Mouse (Mus musculus): ENCODE results near the gene Pvrig.

The Pvrig gene

DNA sequence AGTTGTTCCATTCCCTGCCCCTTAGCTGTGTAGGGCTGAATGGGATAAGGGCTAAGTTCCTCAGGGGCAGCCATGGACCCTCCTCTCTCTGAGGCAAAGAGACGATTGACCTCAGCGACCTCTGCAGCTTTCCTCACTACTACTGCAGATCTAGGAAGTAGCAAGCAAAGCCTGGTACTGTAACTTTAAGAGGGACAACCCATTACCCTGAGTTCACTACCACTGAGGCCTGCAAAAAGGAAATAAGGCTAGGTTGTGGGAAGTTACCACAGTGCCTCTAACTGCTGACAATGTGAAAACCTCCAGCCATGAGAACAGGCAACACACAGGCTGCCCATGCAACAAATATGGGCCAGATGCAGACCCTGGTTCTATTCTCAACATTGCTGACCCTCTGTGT, at the start of gene Pvrig:
Pvrig (plus strand) TSS at position 301 of the 400 bp plus-strand sequence.
- 85% methylated on average over 2 of the region's 2 CpGs for WGBS

DNA sequence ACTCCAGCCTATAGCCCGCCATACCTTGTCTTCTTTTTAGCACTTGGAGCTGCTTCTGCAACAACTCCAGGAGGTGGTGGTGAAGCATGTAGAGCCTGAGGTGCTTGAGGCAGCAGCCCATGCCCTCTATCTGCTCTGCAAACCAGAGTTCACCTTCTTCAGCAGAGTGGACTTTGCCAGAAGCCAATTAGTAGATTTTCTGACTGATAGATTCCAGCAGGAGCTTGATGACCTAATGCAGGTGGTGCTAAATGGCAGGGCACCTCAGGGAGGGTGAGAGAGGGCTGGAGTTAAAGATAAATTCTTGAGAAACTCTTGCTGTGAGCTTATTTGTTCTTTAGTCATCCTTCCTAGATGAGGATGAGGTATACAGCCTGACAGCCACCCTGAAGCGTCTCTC, 42.1 kb upstream of the Pvrig start:
- WGBS: 94% methylated on average over 2 of the region's 2 CpGs

DNA sequence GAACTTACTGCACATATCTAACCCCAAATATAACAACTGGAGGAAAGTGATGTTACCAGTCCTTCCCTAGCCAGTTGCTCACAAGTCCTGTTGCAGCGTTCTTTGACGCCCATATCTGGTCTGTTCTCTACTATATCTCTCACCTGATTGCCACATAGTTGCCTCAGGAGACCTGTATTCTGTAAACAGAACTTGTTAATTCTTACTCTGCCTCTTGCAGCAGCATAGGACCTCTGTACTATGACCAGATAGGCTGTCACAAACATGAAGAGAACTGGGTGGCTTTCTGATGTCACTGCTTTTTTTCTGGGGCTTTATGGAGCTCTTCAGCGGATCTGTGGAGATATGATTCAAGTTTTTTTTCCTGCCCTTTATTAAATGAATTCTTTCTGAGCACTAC, 29.0 kb upstream of the Pvrig start:
- WGBS: 92% methylated on average over 3 of the region's 3 CpGs

DNA sequence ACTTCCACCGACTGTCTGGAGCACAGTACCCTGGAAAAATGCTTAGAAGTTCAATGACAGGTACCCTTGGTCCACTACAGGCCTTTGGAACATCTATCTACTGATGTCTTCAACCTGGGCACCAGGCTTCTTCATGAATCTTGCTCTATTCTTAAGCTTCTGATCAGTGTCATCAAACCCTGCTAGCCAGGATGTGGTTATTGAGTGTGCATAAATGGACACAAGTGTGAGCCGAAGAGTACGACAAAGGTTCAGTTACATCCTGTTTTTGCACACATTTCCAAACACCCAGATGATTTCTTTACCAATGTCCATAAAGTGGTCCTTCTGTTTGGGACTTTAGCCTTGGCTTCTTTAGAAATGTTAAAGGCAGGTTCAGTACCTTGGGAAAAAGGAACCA, 1.5 kb downstream of the Pvrig start:
- 91% methylated on average over 3 of the region's 3 CpGs for WGBS

DNA sequence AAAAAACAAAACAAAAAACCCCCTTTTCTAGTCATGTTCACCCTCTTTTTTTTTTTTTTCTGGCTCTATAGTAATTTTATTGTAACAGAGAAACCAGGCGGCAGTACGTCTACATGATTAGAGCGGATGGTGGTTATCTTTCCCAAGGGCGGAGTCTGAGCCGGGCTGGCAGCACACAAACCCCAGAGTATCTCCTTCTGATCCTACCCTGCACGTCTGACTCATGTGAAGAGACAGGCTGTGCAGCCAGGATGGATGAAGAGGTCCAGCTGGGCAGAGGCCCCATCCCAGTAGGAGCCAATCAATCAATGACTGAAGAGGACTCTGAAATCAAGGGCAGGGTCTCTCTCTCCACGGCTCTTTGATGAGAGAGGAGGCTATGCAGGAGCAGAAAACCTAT, 21.4 kb downstream of the Pvrig start:
- WGBS: 89% methylated on average over 7 of the region's 7 CpGs

DNA sequence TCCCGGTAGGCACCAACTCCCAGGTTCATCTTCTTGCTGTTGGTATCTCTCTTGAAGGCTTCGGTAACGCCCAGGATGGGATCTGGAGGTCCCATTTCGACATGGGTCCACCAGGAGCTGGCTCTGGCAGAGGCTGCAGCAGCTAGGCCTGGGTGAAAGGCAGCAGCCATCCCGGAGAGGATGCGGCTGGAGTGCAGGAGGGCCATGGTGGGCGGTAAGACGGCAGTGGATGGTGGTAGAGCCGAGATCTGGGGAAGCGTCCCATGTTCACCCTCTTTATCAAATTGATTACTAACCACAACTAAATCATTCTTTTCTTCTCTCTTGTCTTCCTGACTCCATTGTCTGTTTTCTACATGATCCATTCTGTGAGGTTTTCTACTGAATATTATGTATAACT, 23.6 kb downstream of the Pvrig start:
- 90% methylated on average over 10 of the region's 10 CpGs for WGBS
